11 mouse cellular contexts compared by ENCODE assay signal in the genomic region with DNA sequence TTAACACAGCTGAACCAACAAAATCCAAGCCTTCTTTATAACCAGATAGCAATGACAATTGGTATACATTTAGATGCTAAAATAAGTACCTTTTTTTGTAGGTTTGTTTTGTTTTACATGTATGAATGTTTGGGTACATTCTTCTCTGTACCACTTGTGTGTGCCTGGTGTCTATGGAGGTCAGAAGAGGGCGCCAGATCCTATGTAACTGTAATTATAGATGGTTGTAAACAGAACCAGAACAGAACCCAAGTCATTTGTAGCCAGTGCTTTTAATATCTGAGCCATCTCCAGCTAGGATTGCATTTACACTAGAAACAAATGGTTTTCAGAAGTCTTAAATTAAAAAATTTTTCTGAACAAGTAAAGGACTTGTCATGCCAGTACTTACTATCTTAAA. TPM values are rescaled to one million over a fixed set of nuclear protein-coding genes. Genes with fewer than 3 reads are reported as not detected.
DNase-seq lines count a peak whose midpoint lies in the region; ATAC-seq lines count a peak whose summit lies in the region.
"Had no signal": no experiment of that assay in that cellular context is flagged by ENCODE, and none has a peak within 500 bp of the region (broad histone marks: within the 10 kb centered on the region; RNA-seq: fewer than 3 reads in every experiment).

No protein-coding gene starts in this region.

- 76% methylated on average over 1 of the region's 1 CpGs for WGBS in kidney, embryonic 14.5 days

- DNase-seq in cerebellum, adult 9-10 months = peak; percentile 19
- peak; percentile 12 to 47 for DNase-seq in kidney, postnatal 36 days
- DNase-seq in thymus, postnatal 14 days = peak; percentile 11
- no peak for DNase-seq in thymus, postnatal 25 days
- DNase-seq in splenic B cell, adult 2 months (ENCODE audit: low read depth, low spot score) = peak; percentile 44
- DNase-seq in urinary bladder, postnatal 10 days (ENCODE audit: low spot score) = no peak
- DNase-seq: cerebellum, adult 11 months had no signal

- no peak; the same call in 1 of the 2 replicates for ATAC-seq in cerebellum, adult (ENCODE audit: insufficient number of reproducible peaks, low FRiP score, low TSS enrichment)
- ATAC-seq in kidney, embryonic 14.5 days (ENCODE audit: low FRiP score, low TSS enrichment) = no peak

- H3K4me1 ChIP-seq in kidney, embryonic 14.5 days (ENCODE audit: control insufficient read depth, insufficient read depth, low read length) = no peaks in the 10 kb centered on the region
- H3K4me1 ChIP-seq: kidney, embryonic 15.5 days; neural tube, embryonic 15.5 days had no signal

- H3K9me3 ChIP-seq in kidney, embryonic 14.5 days (ENCODE audit: control insufficient read depth, low read length) = no peaks in the 10 kb centered on the region
- H3K9me3 ChIP-seq: kidney, embryonic 15.5 days; neural tube, embryonic 15.5 days had no signal

- H3K4me3 ChIP-seq in kidney, embryonic 14.5 days (ENCODE audit: low read length) = no peak overlapping the region
- H3K4me3 ChIP-seq: kidney, embryonic 15.5 days; neural tube, embryonic 15.5 days had no signal

- no peak overlapping the region for H3K27ac ChIP-seq in kidney, embryonic 14.5 days (ENCODE audit: low read depth, low read length)
- H3K27ac ChIP-seq: kidney, embryonic 15.5 days; neural tube, embryonic 15.5 days had no signal

- peaks cover 1% of the 10 kb centered on the region for H3K36me3 ChIP-seq in kidney, embryonic 14.5 days (ENCODE audit: control insufficient read depth, insufficient read depth, low read length)
- peaks cover 3% of the 10 kb centered on the region for H3K36me3 ChIP-seq in splenic B cell, adult 2 months (ENCODE audit: control insufficient read depth, insufficient read depth, low read length, poor library complexity, severe bottlenecking)

- H3K9ac ChIP-seq in kidney, embryonic 14.5 days (ENCODE audit: low read depth, low read length) = no peak overlapping the region
- H3K9ac ChIP-seq: kidney, embryonic 15.5 days; neural tube, embryonic 15.5 days had no signal

- H3K27me3 ChIP-seq in kidney, embryonic 14.5 days (ENCODE audit: control insufficient read depth, insufficient read depth, low read length) = no peaks in the 10 kb centered on the region
- no peaks in the 10 kb centered on the region for H3K27me3 ChIP-seq in splenic B cell, adult 2 months (ENCODE audit: control insufficient read depth, insufficient read depth, low read length, poor library complexity, severe bottlenecking)
- H3K27me3 ChIP-seq: kidney, embryonic 15.5 days; neural tube, embryonic 15.5 days had no signal

- no peak overlapping the region for H3K4me2 ChIP-seq in kidney, embryonic 14.5 days (replicated peaks; ENCODE audit: low read depth, low read length)
- H3K4me2 ChIP-seq: kidney, embryonic 15.5 days; neural tube, embryonic 15.5 days had no signal

RNA-seq across cellular contexts. Expression of a gene that starts 54.7 kb away (rescaled TPM):
- polyA plus RNA-seq in kidney, embryonic 14.5 days (2014; fragmentation: Nextera tagmentation; extraction: Ambion mirVana) = 44.3 and 50.9 TPM in 2 replicates

Comparison
In these comparisons a context has a peak if more than half of its experiments do, and no peak if none do; other contexts are left out.
1. DNase-seq: peak in cerebellum, adult 9-10 months (single experiment), kidney, postnatal 36 days (2 of 2), thymus, postnatal 14 days (single experiment) and splenic B cell, adult 2 months (single experiment); none in thymus, postnatal 25 days (single experiment) and urinary bladder, postnatal 10 days (single experiment).